Mouse (Mus musculus) neural tube, embryonic 12.5 days (tissue): ENCODE results near the gene Mcpt2. TPM values are rescaled to one million over a fixed set of nuclear protein-coding genes. Genes with fewer than 3 reads are reported as not detected.

Source experiments
- ATAC-seq: fragments of 200-750 bp; cut with Nextera tagmentation; 2 replicates; pipeline ENCODE4 v1.8.0; 2017; ENCODE audit warnings: low read depth, mild to moderate bottlenecking, moderate TSS enrichment, moderate library complexity; ENCODE audit not compliant: low FRiP score
- H3K27ac ChIP-seq: fragments of 300-500 bp; sonication (generic); 2 replicates; pipeline ENCODE4 v1.5.1; 2016
- H3K27me3 ChIP-seq: fragments of 300-500 bp; sonication (generic); replicated peaks from 2 replicates; pipeline ENCODE4 v1.6.1; 2016; ENCODE audit warnings: mild to moderate bottlenecking
- H3K36me3 ChIP-seq: fragments of 300-500 bp; sonication (generic); 2 replicates; pipeline ENCODE4 v1.6.1; 2016; ENCODE audit warnings: mild to moderate bottlenecking
- H3K4me1 ChIP-seq: fragments of 300-500 bp; sonication (generic); 2 replicates; pipeline ENCODE4 v1.6.1; 2016
- H3K4me2 ChIP-seq: fragments of 300-500 bp; sonication (generic); replicated peaks from 2 replicates; pipeline ENCODE4 v1.6.1; 2016; ENCODE audit warnings: mild to moderate bottlenecking
- H3K4me3 ChIP-seq: fragments of 300-500 bp; sonication (generic); 2 replicates; pipeline ENCODE4 v1.5.1; 2016
- H3K9ac ChIP-seq: fragments of 300-500 bp; sonication (generic); 2 replicates; pipeline ENCODE4 v1.6.1; 2016; ENCODE audit warnings: mild to moderate bottlenecking
- H3K9me3 ChIP-seq: fragments of 300-500 bp; sonication (generic); 2 replicates; pipeline ENCODE4 v1.6.1; 2016; ENCODE audit warnings: mild to moderate bottlenecking
- WGBS: fragments of 180-500 bp; shearing (Covaris S2); methylation state at CpG from one replicate; pipeline ENCODE4 v1.1.7; 2016; 5-methylcytosine and 5-hydroxymethylcytosine counted together
- microRNA-seq: library from miRNA; unstranded; fragments of <30 nt; microRNA quantifications from one replicate; pipeline ENCODE4, GENCODE M21; 2017
- polyA plus RNA-seq: library from polyadenylated mRNA; unstranded; fragments of >200 nt; fragmentation: Nextera tagmentation; extraction: Ambion mirVana; gene quantifications from 2 replicates; pipeline ENCODE4 v1.2.1, GENCODE M21; 2016

Gene Mcpt2
- polyA plus RNA-seq, 1 experiment from 2014 or later: not detected

DNA sequence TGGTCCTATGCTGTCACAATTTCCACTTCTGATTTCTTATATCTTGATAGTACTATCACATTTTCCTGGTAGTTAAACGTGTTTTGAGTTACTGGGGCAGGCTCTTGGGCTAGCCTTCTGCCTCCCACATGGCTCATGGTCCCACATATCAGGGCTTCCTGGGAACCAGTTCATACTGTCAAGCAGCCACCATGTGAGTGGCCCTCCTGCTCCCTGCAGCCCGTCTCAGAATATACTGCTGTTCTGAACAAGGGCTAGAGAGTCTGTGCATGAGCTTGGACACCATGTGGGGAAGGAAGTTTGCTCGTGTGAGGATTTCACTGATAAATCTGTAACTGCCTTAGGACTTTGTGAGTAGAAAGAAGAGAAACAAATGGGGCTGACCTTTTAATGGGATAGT is 44.9 kb downstream of the Mcpt2 start:
- no peaks in the 10 kb centered on the region for H3K4me1 ChIP-seq
- no peaks in the 10 kb centered on the region for H3K9me3 ChIP-seq
- WGBS: 78% methylated on average over 3 of the region's 3 CpGs
- no peaks in the 10 kb centered on the region for H3K27me3 ChIP-seq
- no peak overlapping the region for H3K9ac ChIP-seq
- no peak overlapping the region for H3K4me2 ChIP-seq
- ATAC-seq: no peak
- H3K27ac ChIP-seq: no peak overlapping the region
- H3K36me3 ChIP-seq: no peaks in the 10 kb centered on the region
- no peak overlapping the region for H3K4me3 ChIP-seq

DNA sequence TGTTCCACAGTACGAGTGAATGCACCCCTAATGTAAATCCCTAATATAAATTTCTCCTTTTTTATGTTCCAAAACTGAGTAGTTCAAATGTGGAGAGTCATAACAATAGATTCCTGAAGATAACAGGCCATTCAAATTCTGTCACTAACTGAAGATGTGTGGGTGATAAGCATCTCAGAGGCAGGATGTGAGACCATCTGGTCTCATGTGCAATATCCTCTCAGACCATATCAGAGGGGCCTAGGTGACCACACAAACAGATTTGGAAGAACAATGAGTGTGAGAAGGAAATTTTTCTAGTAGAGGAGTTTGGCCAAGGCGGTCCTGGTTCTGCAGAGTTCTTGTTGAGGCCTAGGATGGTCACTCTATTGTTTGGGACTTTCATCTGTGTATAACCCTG is 51.5 kb downstream of the Mcpt2 start:
- Histone ChIP-seq H3K9me3 (no peaks in the 10 kb centered on the region), H3K4me3 (no peak overlapping the region), H3K36me3 (no peaks in the 10 kb centered on the region), H3K9ac (no peak overlapping the region), H3K4me2 (no peak overlapping the region), H3K27me3 (no peaks in the 10 kb centered on the region), H3K27ac (no peak overlapping the region), H3K4me1 (no peaks in the 10 kb centered on the region)
- ATAC-seq: no peak
- 78% methylated on average over 2 of the region's 2 CpGs for WGBS

Small RNA genes lying within 50 kb of the gene (microRNA-seq; reads per million reads assigned to microRNA genes)
- gene Mir6949: not detected

Other genes with a start within 250 kb of the Mcpt2 start
- gene Nfatc4, start 218.9 kb upstream of the Mcpt2 start, polyA plus RNA-seq: 22.0 and 24.8 TPM in 2 replicates
- 19.7 and 21.5 TPM in 2 replicates for gene Nynrin, start 188.0 kb upstream of the Mcpt2 start, polyA plus RNA-seq
- gene Cbln3, start 157.6 kb upstream of the Mcpt2 start, polyA plus RNA-seq: 0.25 and 0.28 TPM in 2 replicates
- gene Khnyn, start 157.1 kb upstream of the Mcpt2 start, polyA plus RNA-seq: 18.3 and 19.7 TPM in 2 replicates
- gene Sdr39u1, start 141.7 kb upstream of the Mcpt2 start, polyA plus RNA-seq: 59.9 and 66.0 TPM in 2 replicates
- not detected in 2 replicates for gene Cma1, start 97.4 kb upstream of the Mcpt2 start, polyA plus RNA-seq
- not detected in 2 replicates for gene Cma2, start 91.1 kb upstream of the Mcpt2 start, polyA plus RNA-seq
- gene Mcpt1, start 24.1 kb upstream of the Mcpt2 start, polyA plus RNA-seq: not detected in 2 replicates
- not detected in 2 replicates for gene Mcpt9, start 11.5 kb upstream of the Mcpt2 start, polyA plus RNA-seq
- not detected in 2 replicates for gene Mcpt4, start 20.3 kb downstream of the Mcpt2 start, polyA plus RNA-seq
- not detected in 2 replicates for gene Mcpt8, start 43.2 kb downstream of the Mcpt2 start, polyA plus RNA-seq
- gene Ctsg, start 60.5 kb downstream of the Mcpt2 start, polyA plus RNA-seq: not detected in 2 replicates
- gene Gzme, start 78.6 kb downstream of the Mcpt2 start, polyA plus RNA-seq: not detected in 2 replicates
- not detected in 2 replicates for gene Gzmd, start 90.6 kb downstream of the Mcpt2 start, polyA plus RNA-seq
- not detected in 2 replicates for gene Gzmg, start 117.5 kb downstream of the Mcpt2 start, polyA plus RNA-seq
- gene Gzmn, start 132.6 kb downstream of the Mcpt2 start, polyA plus RNA-seq: not detected in 2 replicates
- not detected in 2 replicates for gene Gzmf, start 169.4 kb downstream of the Mcpt2 start, polyA plus RNA-seq
- not detected in 2 replicates for gene Gzmc, start 192.6 kb downstream of the Mcpt2 start, polyA plus RNA-seq
- gene Gzmb, start 220.2 kb downstream of the Mcpt2 start, polyA plus RNA-seq: not detected in 2 replicates